In the genomic region with DNA sequence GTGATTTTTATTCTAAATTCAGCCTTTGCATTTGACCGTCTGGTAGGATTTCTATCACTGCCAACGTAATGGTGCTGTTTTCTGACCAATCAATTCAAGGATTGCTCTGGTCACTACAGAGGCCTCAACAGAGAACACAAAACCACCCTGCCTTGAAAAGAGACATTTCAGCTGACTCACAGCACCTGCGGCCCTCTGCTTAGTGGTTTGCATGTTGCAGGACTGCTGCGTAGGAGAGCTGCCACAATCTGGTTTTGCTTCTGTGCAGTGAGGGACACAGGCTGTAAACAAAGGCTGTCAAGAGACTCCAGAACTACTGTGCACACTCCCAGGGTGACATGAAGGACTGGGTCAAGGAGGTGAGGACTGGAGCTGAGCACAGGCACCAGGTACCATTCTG, we compare ENCODE assay signal across 15 mouse cellular contexts.
"Had no signal": no experiment of that assay in that cellular context is flagged by ENCODE, and none has a peak within 500 bp of the region (broad histone marks: within the 10 kb centered on the region; RNA-seq: fewer than 3 reads in every experiment).

No protein-coding gene starts in this region.

- ATAC-seq: inflammation-experienced regulatory T-cells, adult 6 months; intestine, postnatal 0 days; liver, postnatal 0 days; midbrain, embryonic 16.5 days had no signal

- DNase-seq: kidney, adult 8-10 months; kidney, postnatal 25 days; liver; liver, embryonic 13.5 days; liver, postnatal 0 days; right cerebral cortex, postnatal 25 days; spleen, adult 18-20 months; thymus, adult 18-20 months; thymus, postnatal 14 days had no signal

- H3K4me3 ChIP-seq: limb, embryonic 12.5 days; liver, embryonic 13.5 days; lung, embryonic 15.5 days; midbrain, embryonic 12.5 days had no signal

- H3K27ac ChIP-seq: limb, embryonic 12.5 days; liver, embryonic 13.5 days; lung, embryonic 15.5 days; midbrain, embryonic 12.5 days had no signal
